Mouse (Mus musculus): ENCODE results near the gene Pafah1b1.

Pafah1b1 gene

GRCm38 (mm10) chr11:74720668-74721067 is 3.8 kb downstream of the Pafah1b1 start:
- DNase-seq (ENCODE audit: low spot score) = no peak

GRCm38 (mm10) chr11:74715971-74716525 is 8.4 kb downstream of the Pafah1b1 start:
- DNase-seq (ENCODE audit: low spot score) = no peak

GRCm38 (mm10) chr11:74710671-74711070 is 13.8 kb downstream of the Pafah1b1 start:
- no peak for DNase-seq (ENCODE audit: low spot score)

GRCm38 (mm10) chr11:74708781-74709180 is 15.7 kb downstream of the Pafah1b1 start:
- no peak for DNase-seq (ENCODE audit: low spot score)

- no peak for DNase-seq (ENCODE audit: low spot score)
Measured at GRCm38 (mm10) chr11:74704068-74704467, 20.4 kb downstream of the Pafah1b1 start.

GRCm38 (mm10) chr11:74699505-74699904 is 25.0 kb downstream of the Pafah1b1 start:
- DNase-seq (ENCODE audit: low spot score) = no peak

- DNase-seq (ENCODE audit: low spot score) = no peak
Measured at GRCm38 (mm10) chr11:74692151-74692550, 32.3 kb downstream of the Pafah1b1 start.

- no peak for DNase-seq (ENCODE audit: low spot score)
Measured at GRCm38 (mm10) chr11:74675156-74675555, 49.3 kb downstream of the Pafah1b1 start.

- no peak for DNase-seq (ENCODE audit: low spot score)
Measured at GRCm38 (mm10) chr11:74674713-74675112, 49.8 kb downstream of the Pafah1b1 start.

- no peak for DNase-seq (ENCODE audit: low spot score)
Measured at GRCm38 (mm10) chr11:74673561-74673960, 50.9 kb downstream of the Pafah1b1 start.

- DNase-seq (ENCODE audit: low spot score) = no peak
Measured at GRCm38 (mm10) chr11:74672901-74673513, 51.5 kb downstream of the Pafah1b1 start.

GRCm38 (mm10) chr11:74671839-74672238 is 52.6 kb downstream of the Pafah1b1 start:
- no peak for DNase-seq (ENCODE audit: low spot score)

- DNase-seq (ENCODE audit: low spot score) = no peak
Measured at GRCm38 (mm10) chr11:74671013-74671412, 53.5 kb downstream of the Pafah1b1 start.

- no peak for DNase-seq (ENCODE audit: low spot score)
Measured at GRCm38 (mm10) chr11:74670151-74670550, 54.3 kb downstream of the Pafah1b1 start.

GRCm38 (mm10) chr11:74668971-74669370 is 55.5 kb downstream of the Pafah1b1 start:
- no peak for DNase-seq (ENCODE audit: low spot score)

GRCm38 (mm10) chr11:74668466-74668865 is 56.0 kb downstream of the Pafah1b1 start:
- no peak for DNase-seq (ENCODE audit: low spot score)

- DNase-seq (ENCODE audit: low spot score) = no peak
Measured at GRCm38 (mm10) chr11:74667582-74668010, 56.9 kb downstream of the Pafah1b1 start.

- no peak for DNase-seq (ENCODE audit: low spot score)
Measured at GRCm38 (mm10) chr11:74666776-74667581, 57.5 kb downstream of the Pafah1b1 start.

GRCm38 (mm10) chr11:74666284-74666652 is 58.2 kb downstream of the Pafah1b1 start:
- no peak for DNase-seq (ENCODE audit: low spot score)

GRCm38 (mm10) chr11:74665631-74666283 is 58.7 kb downstream of the Pafah1b1 start:
- no peak for DNase-seq (ENCODE audit: low spot score)

GRCm38 (mm10) chr11:74664906-74665305 is 59.6 kb downstream of the Pafah1b1 start:
- no peak for DNase-seq (ENCODE audit: low spot score)

- no peak for DNase-seq (ENCODE audit: low spot score)
Measured at GRCm38 (mm10) chr11:74664279-74664678, 60.2 kb downstream of the Pafah1b1 start.

GRCm38 (mm10) chr11:74662221-74662620 is 62.2 kb downstream of the Pafah1b1 start:
- DNase-seq (ENCODE audit: low spot score) = no peak

Measured in urinary bladder, postnatal 25 days (tissue).